Mouse (Mus musculus) limb, embryonic 14.5 days (tissue): ENCODE measurements at regions not wholly inside any gene's neighbourhood (a gene's known extent, or its start where the extent isn't known, plus 50 kb on each side); places are given as distances from the start of the nearest gene placed in this dataset.

Experiments
- ATAC-seq: fragments of 200-750 bp; cut with Nextera tagmentation; 2 replicates; pipeline ENCODE4 v1.8.0; 2017; ENCODE audit warnings: low read depth, moderate number of reproducible peaks, moderate TSS enrichment; ENCODE audit not compliant: low FRiP score
- DNase-seq: peaks from one replicate; pipeline ENCODE4 v3.0.0-alpha.2; 2015; ENCODE audit warnings: low spot score
- H3K27ac ChIP-seq: fragments of 300-500 bp; sonication (generic); replicated peaks from 2 replicates; pipeline ENCODE4 v1.5.1; 2014; ENCODE audit warnings: low read depth, mild to moderate bottlenecking, low read length, moderate library complexity, mixed read lengths
- H3K27me3 ChIP-seq: fragments of 300-500 bp; sonication (generic); 2 replicates; pipeline ENCODE4 v1.6.1; 2014; ENCODE audit warnings: low read length, mixed read lengths; ENCODE audit not compliant: control insufficient read depth, insufficient read depth
- H3K36me3 ChIP-seq: fragments of 300-500 bp; sonication (generic); 2 replicates; pipeline ENCODE4 v1.6.1; 2014; ENCODE audit warnings: mild to moderate bottlenecking, low read length, moderate library complexity, mixed read lengths; ENCODE audit not compliant: control insufficient read depth, insufficient read depth
- H3K4me1 ChIP-seq: fragments of 300-500 bp; sonication (generic); 2 replicates; pipeline ENCODE4 v1.6.1; 2014; ENCODE audit warnings: antibody characterized with exemption, low read length, mixed read lengths; ENCODE audit not compliant: control insufficient read depth, insufficient read depth
- H3K4me2 ChIP-seq: fragments of 300-500 bp; sonication (generic); replicated peaks from 2 replicates; pipeline ENCODE4 v1.6.1; 2014; ENCODE audit warnings: low read depth, mild to moderate bottlenecking, low read length, moderate library complexity; ENCODE audit not compliant: severe bottlenecking
- H3K4me3 ChIP-seq: fragments of 300-500 bp; sonication (generic); replicated peaks from 2 replicates; pipeline ENCODE4 v1.5.1; 2014; ENCODE audit warnings: low read length
- H3K9ac ChIP-seq: fragments of 300-500 bp; sonication (generic); 2 replicates; pipeline ENCODE4 v1.6.1; 2014; ENCODE audit warnings: mild to moderate bottlenecking, low read depth, low read length, moderate library complexity; ENCODE audit not compliant: severe bottlenecking
- H3K9me3 ChIP-seq: fragments of 300-500 bp; sonication (generic); 2 replicates; pipeline ENCODE4 v1.6.1; 2016; ENCODE audit warnings: low read length; ENCODE audit not compliant: control insufficient read depth
- POLR2A ChIP-seq: fragments of 200-500 bp; IDR thresholded peaks from 2 replicates; pipeline ENCODE4 v1.8.0; 2012; ENCODE audit warnings: inconsistent platforms, mild to moderate bottlenecking, moderate library complexity, borderline replicate concordance; ENCODE audit not compliant: insufficient read depth, insufficient read length; ENCODE audit errors: extremely low read depth
- WGBS: fragments of 180-500 bp; shearing (Covaris S2); extraction: QIAGEN DNeasy Blood & Tissue Kit; methylation state at CpG from one replicate; pipeline ENCODE4 v1.1.7; 2014; 5-methylcytosine and 5-hydroxymethylcytosine counted together

DNA sequence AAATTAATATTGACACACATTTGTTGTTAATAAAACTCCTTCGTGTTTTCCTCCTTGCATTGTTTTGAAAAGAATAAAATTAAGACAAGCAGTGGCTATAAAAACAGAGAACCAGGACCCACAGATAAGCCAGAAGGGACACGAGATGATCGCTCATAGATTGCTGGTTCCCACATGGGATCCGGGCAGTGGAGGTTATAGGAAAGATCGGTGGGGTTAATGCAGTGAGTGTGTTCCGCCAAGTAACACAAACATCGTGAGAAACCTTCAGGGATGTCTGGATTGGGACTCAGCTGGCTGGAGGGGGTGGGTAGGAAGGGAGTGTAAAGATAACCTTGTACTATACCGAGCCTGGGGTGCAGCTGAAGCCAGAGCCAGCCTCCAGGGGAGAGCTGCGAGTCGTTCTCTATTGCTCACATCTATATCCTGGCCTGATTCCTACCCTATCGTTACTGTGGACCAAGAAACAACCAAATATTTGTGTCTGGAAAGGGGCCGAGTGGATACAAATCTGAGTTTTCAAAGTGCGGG, 116.6 kb upstream of the Egflam start:
- DNase-seq, result no peak
- no peaks in the 10 kb centered on the region for H3K27me3 ChIP-seq
- H3K9ac ChIP-seq, result no peak overlapping the region
- H3K27ac ChIP-seq, result no peak overlapping the region
- H3K4me1 ChIP-seq, result no peaks in the 10 kb centered on the region
- ATAC-seq, result no peak
- H3K4me2 ChIP-seq, result no peak overlapping the region
- H3K36me3 ChIP-seq, result no peaks in the 10 kb centered on the region
- H3K4me3 ChIP-seq, result no peak overlapping the region
- 66% methylated on average over 13 of the region's 13 CpGs for WGBS
- no peak for TF ChIP-seq POLR2A
- H3K9me3 ChIP-seq, result no peaks in the 10 kb centered on the region

GRCm38 (mm10) chr15:7521611-7522010, 123.4 kb upstream of the Egflam start:
- H3K36me3 ChIP-seq, result no peaks in the 10 kb centered on the region
- no peaks in the 10 kb centered on the region for H3K9me3 ChIP-seq
- H3K4me1 ChIP-seq, result no peaks in the 10 kb centered on the region
- no peak overlapping the region for H3K27ac ChIP-seq
- TF ChIP-seq POLR2A, result no peak
- no peak overlapping the region for H3K9ac ChIP-seq
- H3K4me2 ChIP-seq, result no peak overlapping the region
- no peaks in the 10 kb centered on the region for H3K27me3 ChIP-seq
- ATAC-seq (no peak), DNase-seq (no peak)
- no peak overlapping the region for H3K4me3 ChIP-seq
- 71% methylated on average over 9 of the region's 9 CpGs for WGBS

GRCm38 (mm10) chr15:7522902-7523786, 124.9 kb upstream of the Egflam start:
- ATAC-seq (no peak), DNase-seq (no peak)
- no peaks in the 10 kb centered on the region for H3K27me3 ChIP-seq
- no peak overlapping the region for H3K4me3 ChIP-seq
- TF ChIP-seq POLR2A, result no peak
- H3K9me3 ChIP-seq, result no peaks in the 10 kb centered on the region
- no peak overlapping the region for H3K4me2 ChIP-seq
- no peaks in the 10 kb centered on the region for H3K4me1 ChIP-seq
- H3K36me3 ChIP-seq, result no peaks in the 10 kb centered on the region
- no peak overlapping the region for H3K27ac ChIP-seq
- 50% methylated on average over 14 of the region's 14 CpGs for WGBS
- no peak overlapping the region for H3K9ac ChIP-seq

DNA sequence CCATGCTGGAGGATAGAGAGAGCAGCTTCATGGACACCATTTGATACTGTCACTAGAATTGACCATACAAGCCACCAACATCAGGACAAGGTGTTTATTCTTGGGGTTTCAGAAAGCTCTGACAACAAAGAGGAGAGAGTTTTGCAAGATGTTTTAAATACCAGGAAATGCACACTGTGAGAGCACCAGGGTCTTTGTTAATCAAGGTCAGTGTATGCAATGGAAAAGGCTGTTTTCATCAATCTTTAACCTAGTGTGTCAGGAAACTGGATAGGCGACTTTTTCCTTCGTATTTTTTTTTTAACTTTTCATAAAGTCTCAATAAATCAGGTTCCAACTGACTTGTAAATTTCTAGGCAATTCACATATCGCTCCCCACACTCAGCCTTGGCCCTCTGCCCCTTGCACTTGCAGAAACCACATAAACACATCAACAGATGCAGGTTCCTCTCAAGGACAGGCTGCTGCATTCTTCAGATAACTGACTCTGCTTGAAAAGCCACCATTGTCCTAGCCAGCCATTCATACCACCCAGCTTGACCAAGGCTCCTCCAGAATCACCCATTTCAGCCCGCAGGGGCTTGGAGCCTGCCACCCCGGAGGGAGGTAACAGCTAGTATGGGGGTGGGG, 132.9 kb upstream of the Egflam start:
- no peak overlapping the region for H3K4me3 ChIP-seq
- peaks cover 8% of the 10 kb centered on the region; the same call in 1 of the 2 replicates for H3K4me1 ChIP-seq
- H3K9ac ChIP-seq, result no peak overlapping the region
- no peak for DNase-seq
- H3K27ac ChIP-seq, result no peak overlapping the region
- no peaks in the 10 kb centered on the region for H3K36me3 ChIP-seq
- TF ChIP-seq POLR2A, result no peak
- no peaks in the 10 kb centered on the region for H3K9me3 ChIP-seq
- no peak overlapping the region for H3K4me2 ChIP-seq
- WGBS, result 5% methylated on average over 5 of the region's 5 CpGs
- H3K27me3 ChIP-seq, result no peaks in the 10 kb centered on the region
- no peak for ATAC-seq

- 50% methylated on average over 4 of the region's 4 CpGs for WGBS
- no peaks in the 10 kb centered on the region for H3K36me3 ChIP-seq
- no peak for TF ChIP-seq POLR2A
Observed at GRCm38 (mm10) chr15:7537858-7538257, 139.7 kb upstream of the Egflam start.

More at GRCm38 (mm10) chr15:7537858-7538257, 139.7 kb upstream of the Egflam start:
- no peaks in the 10 kb centered on the region for H3K4me1 ChIP-seq
- H3K27ac ChIP-seq, result no peak overlapping the region
- H3K9ac ChIP-seq, result no peak overlapping the region
- ATAC-seq (no peak), DNase-seq (no peak)
- H3K4me3 ChIP-seq, result no peak overlapping the region
- H3K27me3 ChIP-seq, result no peaks in the 10 kb centered on the region
- no peaks in the 10 kb centered on the region for H3K9me3 ChIP-seq
- H3K4me2 ChIP-seq, result no peak overlapping the region
